Mouse (Mus musculus) limb, embryonic 11.5 days (tissue): Measurements from ENCODE around the gene Echs1. TPM values are rescaled to one million over a fixed set of nuclear protein-coding genes. Genes with fewer than 3 reads are reported as not detected.

ENCODE experiments used
- ATAC-seq: fragments of 200-750 bp; cut with Nextera tagmentation; 2 replicates; pipeline ENCODE4 v1.8.0; 2017; ENCODE audit warnings: low read depth; ENCODE audit not compliant: insufficient number of reproducible peaks, low FRiP score, low TSS enrichment
- DNase-seq: peaks from one replicate; pipeline ENCODE4 v3.0.0-alpha.2; 2015; ENCODE audit warnings: low spot score
- H3K27ac ChIP-seq: fragments of 300-500 bp; sonication (generic); replicated peaks from 2 replicates; pipeline ENCODE4 v1.5.1; 2014; ENCODE audit warnings: low read depth, mild to moderate bottlenecking, low read length
- H3K27me3 ChIP-seq: fragments of 300-500 bp; sonication (generic); 2 replicates; pipeline ENCODE4 v1.6.1; 2014; ENCODE audit warnings: mild to moderate bottlenecking, low read length, mixed read lengths; ENCODE audit not compliant: control insufficient read depth, insufficient read depth
- H3K36me3 ChIP-seq: fragments of 300-500 bp; sonication (generic); 2 replicates; pipeline ENCODE4 v1.6.1; 2014; ENCODE audit warnings: mild to moderate bottlenecking, low read length, moderate library complexity, mixed read lengths; ENCODE audit not compliant: control insufficient read depth, insufficient read depth
- H3K4me1 ChIP-seq: fragments of 300-500 bp; sonication (generic); 2 replicates; pipeline ENCODE4 v1.6.1; 2014; ENCODE audit warnings: low read length, mixed read lengths; ENCODE audit not compliant: control insufficient read depth, insufficient read depth
- H3K4me2 ChIP-seq: fragments of 300-500 bp; sonication (generic); 2 replicates; pipeline ENCODE4 v1.6.1; 2014; ENCODE audit warnings: low read depth, mild to moderate bottlenecking, moderate library complexity; ENCODE audit not compliant: severe bottlenecking
- H3K4me3 ChIP-seq: fragments of 300-500 bp; sonication (generic); 2 replicates; pipeline ENCODE4 v1.5.1; 2014; ENCODE audit warnings: low read depth, low read length
- H3K9ac ChIP-seq: fragments of 300-500 bp; sonication (generic); 2 replicates; pipeline ENCODE4 v1.6.1; 2014; ENCODE audit warnings: mild to moderate bottlenecking, low read length
- H3K9me3 ChIP-seq: fragments of 300-500 bp; sonication (generic); 2 replicates; pipeline ENCODE4 v1.6.1; 2016; ENCODE audit warnings: low read length; ENCODE audit not compliant: control insufficient read depth
- WGBS: fragments of 180-500 bp; shearing (Covaris S2); extraction: QIAGEN DNeasy Blood & Tissue Kit; methylation state at CpG from one replicate; pipeline ENCODE4 v1.1.7; 2014; 5-methylcytosine and 5-hydroxymethylcytosine counted together
- polyA plus RNA-seq: library from polyadenylated mRNA; unstranded; fragments of >200 nt; fragmentation: Nextera tagmentation; extraction: Ambion mirVana; gene quantifications from 2 replicates; pipeline ENCODE4 v1.2.1, GENCODE M21; 2014

Echs1 gene
- polyA plus RNA-seq, 1 experiment from 2014 or later: 195 TPM

DNA sequence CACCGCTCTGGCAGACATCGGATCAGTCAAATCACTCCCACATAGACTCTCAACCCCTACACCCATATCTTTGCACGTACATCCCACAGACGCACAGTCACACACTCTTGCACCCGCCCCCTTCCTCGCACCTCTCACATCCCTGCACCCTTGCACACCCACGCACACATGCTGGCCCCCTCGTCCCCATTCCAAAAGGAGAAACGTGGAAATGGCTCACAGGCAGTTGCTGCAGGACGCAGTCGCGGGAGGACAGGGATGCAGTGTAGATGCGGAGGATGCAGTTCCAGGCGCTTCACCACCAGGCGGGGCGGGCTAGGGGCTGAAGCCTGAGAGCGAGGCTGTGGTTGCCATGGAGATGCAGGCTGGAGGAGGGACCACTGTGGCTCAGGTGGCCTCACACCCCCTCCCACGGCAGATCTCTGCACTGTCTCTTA lies 34.0 kb downstream of the Echs1 start, which contains the start of gene Caly:
Caly (minus strand) TSS at position 307 of the 437 bp plus-strand sequence.
- 6% methylated on average over 18 of the region's 18 CpGs for WGBS

DNA sequence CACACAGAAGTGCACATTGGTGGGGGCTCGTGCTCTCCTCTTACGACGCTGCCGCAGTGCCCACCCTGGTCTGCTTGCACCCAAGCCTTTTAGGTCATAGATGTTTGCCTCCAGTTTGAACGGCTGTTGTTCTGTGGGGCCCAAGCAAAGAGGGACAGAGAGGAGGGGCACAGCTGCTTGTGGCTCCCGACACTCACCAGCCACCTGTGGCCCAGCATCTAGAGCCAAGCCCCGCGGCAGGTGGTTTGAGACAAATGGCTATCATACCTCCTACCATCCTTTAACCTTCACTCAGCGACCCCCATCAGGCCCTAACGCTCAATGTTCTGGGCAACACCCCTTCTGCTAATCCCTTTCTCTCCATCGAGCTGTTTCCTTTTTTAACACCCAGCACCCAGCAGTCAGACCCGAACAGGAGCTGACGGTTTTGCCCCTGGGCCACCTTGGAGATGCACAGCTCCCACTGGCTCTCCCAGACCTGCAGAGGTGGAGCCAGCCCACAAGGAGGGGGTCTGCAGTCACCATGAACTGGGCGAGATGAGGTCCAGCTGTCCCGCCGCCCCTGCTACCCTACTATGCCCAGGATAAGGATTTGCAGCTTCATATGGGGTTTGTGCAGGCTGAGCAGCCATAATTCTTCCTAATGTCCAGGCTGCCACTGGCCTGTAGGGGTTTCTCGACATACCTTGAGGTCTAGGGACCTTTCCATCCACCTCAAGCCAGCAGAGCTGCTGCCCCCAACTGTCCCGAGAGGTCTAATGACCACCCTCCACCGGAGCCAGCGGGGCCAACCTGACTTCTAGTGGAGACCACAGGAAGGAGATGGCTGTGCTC lies 34.7 kb downstream of the Echs1 start:
- Histone ChIP-seq H3K4me3 (no peak overlapping the region), H3K4me2 (no peak overlapping the region; the same call in 1 of the 2 replicates), H3K36me3 (no peaks in the 10 kb centered on the region), H3K9me3 (no peaks in the 10 kb centered on the region), H3K4me1 (peaks cover 9% of the 10 kb centered on the region; the same call in 1 of the 2 replicates), H3K27ac (no peak overlapping the region), H3K9ac (no peak overlapping the region), H3K27me3 (peaks cover 31% of the 10 kb centered on the region)
- 24% methylated on average over 20 of the region's 20 CpGs for WGBS
- DNase-seq: no peak
- ATAC-seq: no peak

More for the DNA sequence above, 34.0 kb downstream of the Echs1 start, which contains the start of gene Caly:
- peak; percentile 71; the same call in 1 of the 2 replicates for ATAC-seq
- H3K4me3 ChIP-seq: no peak within 1 kb of the TSS
- DNase-seq: peak; percentile 79
- H3K4me1 ChIP-seq: peaks cover 9% of the 10 kb centered on the region; the same call in 1 of the 2 replicates
- no peak within 1 kb of the TSS for H3K9ac ChIP-seq
- no peaks in the 10 kb centered on the region for H3K9me3 ChIP-seq
- no peak within 1 kb of the TSS for H3K27ac ChIP-seq
- H3K4me2 ChIP-seq: peak within 1 kb of the TSS; percentile 12; the same call in 1 of the 2 replicates
- H3K27me3 ChIP-seq: peaks cover 31% of the 10 kb centered on the region
- H3K36me3 ChIP-seq: no peaks in the 10 kb centered on the region

DNA sequence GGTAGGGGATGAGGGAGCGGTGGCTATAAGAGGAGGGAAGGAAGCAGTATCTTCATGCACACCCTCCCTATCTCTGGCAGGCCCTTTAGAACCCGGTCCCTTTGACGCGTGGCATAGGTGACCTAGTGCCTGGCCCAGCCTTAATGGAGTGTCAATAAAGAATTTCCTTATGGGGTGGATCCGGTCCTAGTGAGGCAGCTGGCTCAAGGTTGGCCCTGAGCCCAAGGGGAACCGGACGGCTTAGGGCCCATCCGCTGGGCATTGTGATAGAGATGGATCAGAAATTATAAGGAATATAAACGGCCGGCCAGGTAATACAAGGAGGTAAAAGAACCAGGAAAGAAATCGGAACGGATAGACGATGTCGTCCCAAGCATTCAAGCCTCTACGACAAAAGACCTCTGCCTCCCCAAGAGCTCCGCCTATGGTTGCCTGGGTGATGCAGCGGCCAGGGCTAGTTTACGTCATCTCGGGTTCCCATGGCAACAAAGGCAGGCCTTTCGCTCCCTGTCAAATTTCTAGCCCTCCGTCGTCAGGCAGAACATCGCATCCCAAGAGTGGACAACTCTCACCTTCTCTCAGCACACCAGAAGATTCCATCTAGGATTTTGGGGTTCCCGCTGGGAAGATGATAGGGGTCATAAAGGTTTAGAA lies 35.6 kb downstream of the Echs1 start:
- H3K4me2 ChIP-seq: peak overlapping the region; percentile 43
- ATAC-seq (peak; percentile 67), DNase-seq (peak; percentile 88)
- H3K4me1 ChIP-seq: peaks cover 9% of the 10 kb centered on the region; the same call in 1 of the 2 replicates
- WGBS: 6% methylated on average over 24 of the region's 24 CpGs
- H3K27ac ChIP-seq: no peak overlapping the region
- H3K27me3 ChIP-seq: peaks cover 31% of the 10 kb centered on the region
- no peaks in the 10 kb centered on the region for H3K36me3 ChIP-seq
- H3K9me3 ChIP-seq: no peaks in the 10 kb centered on the region
- peak overlapping the region; percentile 15 for H3K4me3 ChIP-seq
- no peak overlapping the region for H3K9ac ChIP-seq

DNA sequence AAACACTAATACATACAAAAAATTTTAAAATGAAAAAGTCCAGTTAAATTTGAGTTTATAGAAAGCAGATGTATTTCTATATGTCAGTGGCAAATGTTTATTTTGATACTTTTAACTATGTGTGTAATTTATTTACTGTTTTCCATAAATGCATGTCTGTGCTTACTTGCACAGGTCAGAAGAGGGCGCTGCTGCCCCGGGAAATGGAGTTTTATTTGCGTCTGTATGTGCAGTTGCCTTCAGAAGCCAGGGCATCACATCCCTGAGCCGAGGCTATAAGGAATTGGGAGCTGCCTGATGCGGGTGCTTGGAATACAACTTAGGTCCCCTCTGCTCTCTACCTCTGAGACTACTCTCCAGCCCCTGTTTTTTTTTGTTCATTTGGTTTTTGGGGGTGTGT lies 37.6 kb downstream of the Echs1 start:
- no peak overlapping the region for H3K27ac ChIP-seq
- H3K4me2 ChIP-seq: no peak overlapping the region
- H3K36me3 ChIP-seq: no peaks in the 10 kb centered on the region
- ATAC-seq (no peak), DNase-seq (peak; percentile 86)
- WGBS: 7% methylated on average over 5 of the region's 5 CpGs
- peaks cover 31% of the 10 kb centered on the region for H3K27me3 ChIP-seq
- H3K4me1 ChIP-seq: peaks cover 9% of the 10 kb centered on the region; the same call in 1 of the 2 replicates
- no peak overlapping the region for H3K9ac ChIP-seq
- H3K4me3 ChIP-seq: no peak overlapping the region
- H3K9me3 ChIP-seq: no peaks in the 10 kb centered on the region

DNA sequence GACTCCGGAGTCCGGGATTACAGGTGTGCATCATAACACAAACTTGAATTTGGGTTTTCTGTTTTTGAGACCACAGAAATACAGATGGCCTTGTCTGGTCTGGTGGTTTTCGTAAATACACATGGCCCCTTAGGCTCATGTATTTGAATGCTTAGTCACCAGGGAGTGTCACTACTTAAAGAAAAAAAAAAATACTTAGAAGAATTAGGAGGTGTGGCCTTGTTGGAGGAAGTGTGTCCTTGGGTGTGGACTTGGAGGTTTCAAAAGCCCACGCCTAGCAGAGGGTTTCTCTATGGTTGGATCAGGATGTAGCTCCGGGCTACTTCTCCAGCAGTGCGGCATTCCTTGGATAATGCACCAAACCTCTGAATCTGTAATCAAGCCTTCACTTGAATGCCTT lies 38.6 kb downstream of the Echs1 start:
- no peak overlapping the region for H3K9ac ChIP-seq
- whole genome bisulfite sequencing: 81% methylated on average over 6 of the region's 6 CpGs
- peaks cover 9% of the 10 kb centered on the region; the same call in 1 of the 2 replicates for H3K4me1 ChIP-seq
- no peak overlapping the region for H3K4me2 ChIP-seq
- no peaks in the 10 kb centered on the region for H3K36me3 ChIP-seq
- no peak overlapping the region for H3K27ac ChIP-seq
- no peak overlapping the region for H3K4me3 ChIP-seq
- no peak for ATAC-seq
- H3K9me3 ChIP-seq: no peaks in the 10 kb centered on the region
- H3K27me3 ChIP-seq: peaks cover 28% of the 10 kb centered on the region
- DNase-seq: no peak

- ATAC-seq (no peak), DNase-seq (peak; percentile 40)
- Histone ChIP-seq H3K4me1 (no peaks in the 10 kb centered on the region), H3K4me2 (peak overlapping the region; percentile 50), H3K9me3 (no peaks in the 10 kb centered on the region), H3K27ac (no peak overlapping the region), H3K27me3 (no peaks in the 10 kb centered on the region), H3K36me3 (no peaks in the 10 kb centered on the region), H3K9ac (peak overlapping the region; percentile 49; the same call in 1 of the 2 replicates), H3K4me3 (peak overlapping the region; percentile 20)
- 32% methylated on average over 39 of the region's 39 CpGs for WGBS
Observed at GRCm38 (mm10) chr7:140070042-140070711, 46.1 kb downstream of the Echs1 start.

DNA sequence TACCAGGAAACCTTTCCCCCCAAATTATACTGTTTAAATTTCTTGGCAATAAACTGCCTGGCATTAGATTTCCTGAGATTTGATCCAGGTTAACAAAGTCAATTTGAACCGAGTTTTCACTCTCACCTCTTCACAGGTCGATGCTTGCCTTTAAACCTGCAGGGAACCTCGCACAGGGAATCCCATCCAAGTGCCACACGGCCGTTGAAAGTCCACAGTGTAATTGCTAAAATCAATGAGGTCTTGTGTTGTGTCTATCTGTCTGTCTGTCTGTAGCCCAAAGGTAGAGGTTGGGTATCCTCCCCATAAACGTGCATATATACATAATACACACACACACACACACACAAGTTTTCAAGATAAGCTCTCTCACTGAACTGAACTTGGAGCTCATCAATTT lies 48.9 kb downstream of the Echs1 start:
- peaks cover 9% of the 10 kb centered on the region; the same call in 1 of the 2 replicates for H3K27me3 ChIP-seq
- no peak for ATAC-seq

DNA sequence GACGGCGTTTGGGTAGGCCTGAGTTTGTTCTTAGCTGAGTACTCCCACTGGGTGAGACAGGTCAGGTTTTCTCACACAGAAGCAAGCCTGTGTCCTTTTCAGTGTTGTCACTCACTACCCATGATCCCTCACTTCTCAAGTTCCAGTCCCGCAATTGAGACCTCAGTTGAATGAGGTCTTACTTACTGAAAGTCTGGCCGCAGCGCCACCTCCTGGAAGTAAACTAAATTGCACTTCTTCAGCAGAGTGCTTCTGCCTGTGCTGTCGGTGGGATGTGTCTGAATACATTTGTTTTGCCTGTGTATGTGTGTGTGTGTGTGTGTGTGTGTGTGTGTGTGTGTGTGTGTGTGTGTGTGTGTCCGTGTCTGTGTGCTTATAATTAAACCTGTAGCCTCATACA lies 53.2 kb downstream of the Echs1 start:
- peaks cover 47% of the 10 kb centered on the region for H3K27me3 ChIP-seq

More for the DNA sequence above, 48.9 kb downstream of the Echs1 start:
- no peaks in the 10 kb centered on the region for H3K36me3 ChIP-seq
- H3K9ac ChIP-seq: no peak overlapping the region
- 63% methylated on average over 6 of the region's 6 CpGs for WGBS
- H3K9me3 ChIP-seq: no peaks in the 10 kb centered on the region
- no peak overlapping the region for H3K4me3 ChIP-seq
- H3K4me2 ChIP-seq: no peak overlapping the region
- no peak for DNase-seq
- H3K4me1 ChIP-seq: no peaks in the 10 kb centered on the region
- H3K27ac ChIP-seq: no peak overlapping the region

More for the DNA sequence above, 53.2 kb downstream of the Echs1 start:
- no peaks in the 10 kb centered on the region for H3K9me3 ChIP-seq
- H3K4me3 ChIP-seq: no peak overlapping the region
- DNase-seq: peak; percentile 80
- no peak overlapping the region for H3K9ac ChIP-seq
- H3K36me3 ChIP-seq: no peaks in the 10 kb centered on the region
- 22% methylated on average over 7 of the region's 7 CpGs for WGBS
- H3K4me1 ChIP-seq: peaks cover 5% of the 10 kb centered on the region
- H3K27ac ChIP-seq: no peak overlapping the region
- H3K4me2 ChIP-seq: no peak overlapping the region
- no peak for ATAC-seq
